Mouse (Mus musculus): Measurements from ENCODE around the gene D130040H23Rik. TPM values are rescaled to one million over a fixed set of nuclear protein-coding genes. Genes with fewer than 3 reads are reported as not detected.
"Not testable (repeated sequence)": the region's sequence is repeated elsewhere in the genome, so short reads cannot be mapped to it uniquely, and the experiment has no call there.

D130040H23Rik gene
- polyA plus RNA-seq, 1 experiment from 2014 or later = 4.1 TPM

DNA sequence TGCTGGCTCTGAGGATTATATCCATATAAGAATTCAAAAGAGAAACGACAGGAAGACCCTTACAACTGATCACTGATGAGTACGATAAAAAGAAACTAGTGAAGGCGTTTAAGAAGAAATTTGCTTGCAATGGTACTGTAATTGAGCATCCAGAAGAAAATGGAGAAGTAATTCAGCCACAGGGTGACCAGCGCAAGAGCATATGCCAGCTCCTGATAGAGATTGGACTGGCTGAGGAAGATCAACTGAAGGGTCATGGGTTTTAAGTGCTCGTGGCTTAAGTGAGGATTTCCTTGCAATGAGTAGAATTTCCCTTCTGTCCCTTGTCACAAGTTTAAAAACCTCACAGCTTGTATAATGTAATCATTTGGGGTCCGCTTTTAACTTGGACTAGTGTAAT, 58.4 kb downstream of the D130040H23Rik start:
- H3K27me3 ChIP-seq (ENCODE audit: control insufficient read depth, insufficient read depth, low read length); H3K9me3 ChIP-seq (ENCODE audit: control insufficient read depth, low read length); ATAC-seq (ENCODE audit: insufficient number of reproducible peaks, insufficient read depth, low FRiP score, low read depth); H3K27ac ChIP-seq (replicated peaks in 1 of 2; ENCODE audit: control insufficient read depth in 1 of 2, insufficient read depth in 1 of 2, low read depth in 2 of 2, low read length in 2 of 2); H3K4me1 ChIP-seq (ENCODE audit: control insufficient read depth in 2 of 2, insufficient read depth in 2 of 2, low read length in 2 of 2); H3K36me3 ChIP-seq (ENCODE audit: control insufficient read depth, insufficient read depth, low read length): not testable (repeated sequence)
- Histone ChIP-seq H3K4me2 (ENCODE audit: low read length) (peak overlapping the region; percentile 63), H3K4me3 (ENCODE audit: control insufficient read depth in 1 of 2, insufficient read depth in 1 of 2, low read depth in 1 of 2, low read length in 2 of 2) (peak overlapping the region; percentile 27 to 49), H3K9ac (ENCODE audit: low read length) (peak overlapping the region; percentile 55)
- WGBS = 58% methylated on average over 6 of the region's 6 CpGs

Other genes with a start within 250 kb of the D130040H23Rik start
- gene Zfp930, start 62.0 kb upstream of the D130040H23Rik start, polyA plus RNA-seq (2014; fragmentation: Nextera tagmentation; extraction: Ambion mirVana) = 18.1 and 19.5 TPM in 2 replicates
- gene Gm9495, start 182.5 kb downstream of the D130040H23Rik start, polyA plus RNA-seq (2014; fragmentation: Nextera tagmentation; extraction: Ambion mirVana) = not detected in 2 replicates